Mouse (Mus musculus) left cerebral cortex, postnatal 10 days (tissue): ENCODE measurements around the gene Eif1. TPM values are rescaled to one million over a fixed set of nuclear protein-coding genes. Genes with fewer than 3 reads are reported as not detected.

Source experiments
- total RNA-seq, 2 experiments: library from RNA; stranded (reverse); gene quantifications; 2 replicates each; pipeline ENCODE4 v1.2.3; 2021

Gene Eif1
- total RNA-seq, 2 experiments from 2014 or later = 770 to 774 TPM

Other genes starting within 250 kb of the Eif1 start
- gene Krt32, start 231.7 kb upstream of the Eif1 start, total RNA-seq = not detected
- gene Krt35, start 223.6 kb upstream of the Eif1 start, total RNA-seq = not detected
- gene Krt36, start 214.3 kb upstream of the Eif1 start, total RNA-seq = not detected
- gene Krt13, start 198.3 kb upstream of the Eif1 start, total RNA-seq = not detected
- not detected for gene Krt15, start 184.0 kb upstream of the Eif1 start, total RNA-seq
- gene Krt19, start 171.2 kb upstream of the Eif1 start, total RNA-seq = 1 to 10 TPM in 1 of 2 experiments, under 1 TPM in 1; 0.73 to 1.1 TPM
- gene Krt9, start 126.6 kb upstream of the Eif1 start, total RNA-seq = 1 to 10 TPM; 1.7 to 2.2 TPM
- not detected for gene Krt14, start 112.3 kb upstream of the Eif1 start, total RNA-seq
- not detected for gene Krt16, start 71.0 kb upstream of the Eif1 start, total RNA-seq
- gene Krt17, start 58.9 kb upstream of the Eif1 start, total RNA-seq = not detected
- not detected for gene Krt42, start 50.0 kb upstream of the Eif1 start, total RNA-seq
- not detected for gene Gast, start 14.5 kb downstream of the Eif1 start, total RNA-seq
- gene Hap1, start 36.2 kb downstream of the Eif1 start, total RNA-seq = 100 to 1,000 TPM; 109 to 139 TPM
- 10 to 100 TPM; 46.3 to 49.9 TPM for gene Jup, start 77.9 kb downstream of the Eif1 start, total RNA-seq
- gene P3h4, start 95.0 kb downstream of the Eif1 start, total RNA-seq = 1 to 10 TPM; 6.7 to 7.1 TPM
- 10 to 100 TPM; 12.2 to 13.1 TPM for gene Fkbp10, start 95.8 kb downstream of the Eif1 start, total RNA-seq
- 10 to 100 TPM; 71.4 to 77.1 TPM for gene Nt5c3b, start 121.9 kb downstream of the Eif1 start, total RNA-seq
- 1 to 10 TPM; 1.6 to 1.9 TPM for gene Klhl10, start 122.0 kb downstream of the Eif1 start, total RNA-seq
- gene Klhl11, start 152.9 kb downstream of the Eif1 start, total RNA-seq = 10 to 100 TPM; 64.3 to 67.2 TPM
- 100 to 1,000 TPM; 138 to 151 TPM for gene Acly, start 208.1 kb downstream of the Eif1 start, total RNA-seq
- gene Ttc25, start 225.7 kb downstream of the Eif1 start, total RNA-seq = under 1 TPM; 0.53 to 0.77 TPM